Mouse (Mus musculus) cortical plate, adult 2 months (tissue): Measurements from ENCODE around the gene Pkp1. TPM values are rescaled to one million over a fixed set of nuclear protein-coding genes. Genes with fewer than 3 reads are reported as not detected.
A peak's percentile ranks its signal among the peaks of the same experiment; 100 is the strongest.

Experiments used
- H3K27ac ChIP-seq: fragments of 200-500 bp; 2 replicates; pipeline ENCODE4 v1.5.1; 2012; ENCODE audit warnings: low read length, control low read depth, inconsistent platforms; ENCODE audit not compliant: insufficient read depth
- H3K4me1 ChIP-seq: fragments of 200-500 bp; 2 replicates; pipeline ENCODE4 v1.6.1; 2011; ENCODE audit warnings: low read length; ENCODE audit not compliant: control insufficient read depth, insufficient read depth
- H3K4me3 ChIP-seq: fragments of 200-500 bp; 2 replicates; pipeline ENCODE4 v1.5.1; 2011; ENCODE audit warnings: mild to moderate bottlenecking, low read length, control low read depth; ENCODE audit not compliant: insufficient read depth
- CTCF ChIP-seq: fragments of 200-500 bp; IDR thresholded peaks from 2 replicates; pipeline ENCODE4 v1.5.1; 2011; ENCODE audit warnings: mild to moderate bottlenecking, control low read depth, low read length; ENCODE audit not compliant: insufficient read depth; ENCODE audit errors: extremely low read depth
- POLR2A ChIP-seq: fragments of 200-500 bp; IDR thresholded peaks from 2 replicates; pipeline ENCODE4 v1.6.1; 2011; ENCODE audit warnings: mild to moderate bottlenecking, low read length, control low read depth; ENCODE audit not compliant: insufficient read depth; ENCODE audit errors: extremely low read depth
- polyA plus RNA-seq: library from polyadenylated mRNA; depleted of rRNA; stranded (reverse); fragments of >200 nt; gene quantifications from 2 replicates; pipeline ENCODE4 v1.2.3, GENCODE M21; 2012

The Pkp1 gene
- polyA plus RNA-seq, 1 experiment: 0.15 TPM

- no peak overlapping the region for H3K27ac ChIP-seq
- TF ChIP-seq POLR2A (no peak), CTCF (no peak)
- no peak overlapping the region for H3K4me3 ChIP-seq
- no peaks in the 10 kb centered on the region for H3K4me1 ChIP-seq
Observed at GRCm38 (mm10) chr1:135847611-135848351, 71.2 kb downstream of the Pkp1 start.

- no peak overlapping the region for H3K4me3 ChIP-seq
- no peak overlapping the region for H3K27ac ChIP-seq
- no peaks in the 10 kb centered on the region for H3K4me1 ChIP-seq
- no peak for TF ChIP-seq POLR2A
- peak; percentile 57 for TF ChIP-seq CTCF
Observed at GRCm38 (mm10) chr1:135847139-135847562, 71.9 kb downstream of the Pkp1 start.

- no peak overlapping the region for H3K4me3 ChIP-seq
- no peaks in the 10 kb centered on the region for H3K4me1 ChIP-seq
- TF ChIP-seq CTCF (no peak), POLR2A (no peak)
- H3K27ac ChIP-seq: no peak overlapping the region
Observed at GRCm38 (mm10) chr1:135846632-135847031, 72.4 kb downstream of the Pkp1 start.

- TF ChIP-seq CTCF: no peak
- TF ChIP-seq POLR2A: no peak
- H3K27ac ChIP-seq: no peak overlapping the region
Observed at GRCm38 (mm10) chr1:135844481-135844880, 74.5 kb downstream of the Pkp1 start.

DNA sequence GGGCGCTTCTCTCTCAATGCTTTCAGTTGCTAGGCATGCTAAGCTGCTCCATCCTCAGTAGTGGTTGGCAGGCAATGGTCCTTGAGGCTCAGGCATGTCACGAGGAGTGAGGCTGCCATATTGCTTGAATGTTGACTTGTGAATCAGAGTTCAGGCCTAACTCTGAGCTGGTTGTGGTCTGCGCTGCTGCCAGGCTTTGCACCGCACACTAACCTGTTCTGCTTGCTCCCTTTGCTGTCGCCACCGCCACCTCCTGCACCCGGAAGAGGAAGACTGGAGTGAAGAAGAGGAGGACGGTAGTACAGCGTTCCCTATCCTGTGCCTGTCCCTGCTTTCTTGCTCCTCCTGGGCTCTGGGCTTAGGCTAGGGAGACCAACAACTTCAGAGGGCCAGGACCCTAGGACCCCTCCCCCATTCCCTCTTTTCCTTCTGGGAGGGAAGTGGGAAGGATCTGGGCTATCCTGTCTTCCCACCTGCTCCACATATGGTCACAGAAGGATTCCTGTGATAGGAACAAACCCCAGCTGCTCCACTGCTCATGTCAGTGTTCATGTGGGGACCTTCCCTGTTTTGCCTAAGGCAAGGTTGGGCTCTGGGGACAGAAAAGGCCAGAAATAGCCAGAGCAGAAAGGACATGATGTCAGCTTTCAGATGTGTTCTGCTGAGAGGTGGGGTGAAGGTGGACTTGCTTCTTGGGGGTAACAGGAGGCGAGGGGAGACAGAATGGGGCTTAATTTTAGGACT is 75.3 kb downstream of the Pkp1 start:
- no peaks in the 10 kb centered on the region for H3K4me1 ChIP-seq
- H3K4me3 ChIP-seq: no peak overlapping the region
- H3K27ac ChIP-seq: no peak overlapping the region
- TF ChIP-seq CTCF: no peak
- TF ChIP-seq POLR2A: no peak

More at GRCm38 (mm10) chr1:135844481-135844880, 74.5 kb downstream of the Pkp1 start:
- H3K4me1 ChIP-seq: no peaks in the 10 kb centered on the region
- no peak overlapping the region for H3K4me3 ChIP-seq

DNA sequence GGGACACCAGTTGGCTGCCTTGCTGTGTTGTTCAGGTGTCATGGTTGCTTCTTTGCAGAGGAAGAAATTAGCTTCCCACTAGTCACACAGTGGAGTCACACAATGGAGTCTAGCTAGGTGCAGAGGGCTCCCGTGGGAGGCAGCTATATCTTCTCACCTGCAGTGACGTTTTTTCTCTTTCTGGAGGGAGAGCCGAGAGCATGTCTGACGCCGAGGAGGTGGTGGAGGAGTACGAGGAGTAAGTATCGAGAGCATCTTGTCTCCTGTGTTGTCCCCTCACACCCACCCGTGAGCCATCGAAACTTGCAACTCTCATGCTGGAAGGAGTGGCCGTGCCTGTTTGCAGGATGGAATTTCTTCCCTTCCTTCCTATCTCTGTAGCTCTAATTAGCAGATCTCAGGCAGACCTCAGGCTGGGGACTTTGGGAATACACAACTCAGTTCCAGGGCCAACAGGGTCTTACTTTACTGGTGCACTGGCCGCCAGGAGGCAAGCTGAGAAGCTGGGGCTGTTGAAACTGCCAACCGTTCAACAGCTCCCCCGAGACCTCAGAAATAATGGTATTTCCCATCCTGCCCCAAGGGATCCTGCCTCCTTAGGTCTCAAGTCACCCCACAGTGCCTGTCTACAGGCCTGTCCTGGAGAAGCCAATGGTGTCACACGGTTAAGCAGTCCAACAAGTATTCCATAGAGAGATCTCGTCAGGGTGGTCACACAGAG is 78.2 kb downstream of the Pkp1 start:
- peak overlapping the region; percentile 25 for H3K4me3 ChIP-seq
- no peaks in the 10 kb centered on the region for H3K4me1 ChIP-seq
- H3K27ac ChIP-seq: no peak overlapping the region
- TF ChIP-seq CTCF (no peak), POLR2A (no peak)

GRCm38 (mm10) chr1:135839065-135839464 is 79.9 kb downstream of the Pkp1 start:
- no peak for TF ChIP-seq CTCF
- TF ChIP-seq POLR2A: no peak
- H3K4me1 ChIP-seq: no peaks in the 10 kb centered on the region
- no peak overlapping the region for H3K4me3 ChIP-seq
- H3K27ac ChIP-seq: no peak overlapping the region

GRCm38 (mm10) chr1:135838626-135839025 is 80.4 kb downstream of the Pkp1 start:
- no peaks in the 10 kb centered on the region for H3K4me1 ChIP-seq
- H3K4me3 ChIP-seq: no peak overlapping the region
- TF ChIP-seq CTCF (no peak), POLR2A (no peak)
- no peak overlapping the region for H3K27ac ChIP-seq

DNA sequence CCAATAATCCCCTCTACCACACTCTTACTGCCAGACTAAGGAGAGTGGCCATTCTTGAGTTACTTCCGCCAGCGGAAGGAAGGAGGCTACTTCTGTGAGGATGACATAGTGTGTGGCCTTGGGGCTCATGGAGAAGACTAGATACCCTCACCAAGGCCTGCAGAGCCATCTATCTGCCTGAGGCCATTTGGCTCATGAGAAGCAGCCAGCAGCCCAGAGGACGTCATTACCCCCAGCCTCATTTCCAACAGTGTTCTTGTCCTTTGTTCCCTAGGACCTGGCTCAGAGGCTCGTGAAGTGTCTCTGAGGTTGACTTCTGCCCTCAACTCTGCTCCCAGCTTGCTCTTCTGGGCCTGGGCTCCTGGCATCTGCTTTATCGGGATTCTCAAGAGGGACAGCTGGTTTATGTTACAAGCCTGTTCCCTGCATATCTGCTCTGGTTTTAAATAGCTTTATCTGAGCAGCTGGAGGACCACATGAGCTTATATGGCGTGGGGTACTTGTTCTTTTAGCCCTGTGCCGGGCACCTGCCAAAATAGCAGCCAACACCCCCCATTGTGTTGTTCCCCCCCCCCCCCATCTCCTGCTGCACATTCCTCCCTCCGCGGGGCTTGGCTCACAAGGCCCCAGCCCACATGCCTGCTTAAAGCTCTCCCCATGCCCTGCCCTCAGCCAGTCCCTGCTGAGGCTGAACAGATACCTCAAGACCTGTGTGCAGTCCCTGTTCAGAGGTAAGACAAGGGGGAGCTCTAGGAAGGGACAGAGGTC is 83.1 kb downstream of the Pkp1 start, which contains the start of gene Tnnt2:
Gene Tnnt2 (plus strand): TSS at position 639 of the 768 bp plus-strand sequence.
- H3K27ac ChIP-seq: no peak within 1 kb of the TSS
- no peaks in the 10 kb centered on the region for H3K4me1 ChIP-seq
- no peak within 1 kb of the TSS for H3K4me3 ChIP-seq
- TF ChIP-seq CTCF: no peak
- no peak for TF ChIP-seq POLR2A
